Mouse (Mus musculus) heart, adult 2 months (tissue): ENCODE measurements around the gene Vwa3b. TPM values are rescaled to one million over a fixed set of nuclear protein-coding genes. Genes with fewer than 3 reads are reported as not detected.

Experiments used
- DNase-seq, 2 experiments: peaks; one replicate each; pipeline ENCODE4 v3.0.0; 2021
- H3K27ac ChIP-seq: fragments of 200-600 bp; 2 replicates; pipeline ENCODE4 v1.8.1; 2022
- H3K27me3 ChIP-seq: fragments of 200-500 bp; 2 replicates; pipeline ENCODE4 v1.6.1; 2012; ENCODE audit warnings: mild to moderate bottlenecking, low read length, inconsistent platforms, mixed read lengths; ENCODE audit not compliant: control insufficient read depth, insufficient read depth
- H3K36me3 ChIP-seq: fragments of 200-500 bp; 2 replicates; pipeline ENCODE4 v1.6.1; 2012; ENCODE audit warnings: low read length, inconsistent platforms; ENCODE audit not compliant: control insufficient read depth, insufficient read depth
- H3K4me1 ChIP-seq: fragments of 200-500 bp; 2 replicates; pipeline ENCODE4 v1.6.1; 2011; ENCODE audit warnings: low read length; ENCODE audit not compliant: control insufficient read depth, insufficient read depth
- H3K4me3 ChIP-seq: fragments of 200-600 bp; 2 replicates; pipeline ENCODE4 v1.8.1; 2022
- H3K79me2 ChIP-seq: fragments of 200-500 bp; replicated peaks from 2 replicates; pipeline ENCODE4 v1.6.1; 2012; ENCODE audit warnings: mild to moderate bottlenecking, inconsistent platforms, low read length, moderate library complexity, mixed read lengths; ENCODE audit not compliant: control insufficient read depth, insufficient read depth
- H3K9ac ChIP-seq: fragments of 200-500 bp; 2 replicates; pipeline ENCODE4 v1.6.1; 2012; ENCODE audit warnings: low read depth, mild to moderate bottlenecking, control low read depth, inconsistent platforms, low read length, mixed read lengths
- CTCF ChIP-seq: fragments of 200-600 bp; IDR thresholded peaks from 2 replicates; pipeline ENCODE4 v1.8.1; 2022; ENCODE audit warnings: antibody characterized with exemption, mild to moderate bottlenecking, moderate library complexity
- EP300 ChIP-seq: fragments of 200-500 bp; IDR thresholded peaks from 2 replicates; pipeline ENCODE4 v1.6.1; 2011; ENCODE audit warnings: low read depth, low read length, control low read depth; ENCODE audit not compliant: insufficient read depth
- POLR2A ChIP-seq: fragments of 200-500 bp; IDR thresholded peaks from 2 replicates; pipeline ENCODE4 v1.6.1; 2011; ENCODE audit warnings: mild to moderate bottlenecking, low read depth, low read length, control low read depth; ENCODE audit not compliant: insufficient read depth
- WGBS: fragments of 180-500 bp; shearing (Covaris S2); methylation state at CpG from one replicate; pipeline ENCODE4 v1.1.7; 2018; 5-methylcytosine and 5-hydroxymethylcytosine counted together
- intact Hi-C: fragments of 180-260 bp; cut with DNase I; formaldehyde crosslinking; loops from one replicate; pipeline ENCODE4 v1.15.1; 2025
- polyA plus RNA-seq: library from polyadenylated mRNA; depleted of rRNA; stranded (reverse); fragments of >200 nt; gene quantifications from 2 replicates; pipeline ENCODE4 v1.2.3, GENCODE M21; 2012
- total RNA-seq, 2 experiments: library from RNA; stranded (reverse); gene quantifications; 2 replicates each; pipeline ENCODE4 v1.2.3; 2021

Vwa3b gene
- total and polyA plus RNA-seq, 3 experiments, result 0.13 to 1.0 (median 0.43) TPM

DNA sequence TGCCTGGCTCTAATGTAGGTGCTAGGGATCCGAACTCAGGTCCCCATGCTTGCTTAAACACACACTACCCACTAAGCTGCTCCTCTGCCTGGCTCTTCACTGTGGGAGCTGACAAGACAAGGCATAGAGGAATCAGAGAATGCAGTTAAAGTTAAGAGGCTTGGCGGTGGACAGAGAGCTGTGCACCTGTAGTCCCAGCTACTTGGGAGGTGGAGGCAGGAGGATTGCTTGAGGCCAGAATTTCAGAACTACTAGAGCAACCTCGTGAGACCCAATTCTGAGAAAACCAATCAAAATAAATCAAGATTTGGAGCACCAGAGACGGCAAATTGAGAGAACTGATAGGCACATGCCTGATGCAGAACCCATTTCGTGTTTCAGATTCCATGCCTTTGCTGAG, 36.7 kb downstream of the Vwa3b start:
- TF ChIP-seq POLR2A, result no peak
- TF ChIP-seq EP300, result no peak
- TF ChIP-seq CTCF, result no peak
- Histone ChIP-seq H3K79me2 (no peaks in the 10 kb centered on the region), H3K4me3 (no peak overlapping the region), H3K4me1 (no peaks in the 10 kb centered on the region), H3K27ac (no peak overlapping the region), H3K36me3 (no peaks in the 10 kb centered on the region), H3K9ac (no peak overlapping the region), H3K27me3 (no peaks in the 10 kb centered on the region)
- WGBS, result 84% methylated on average over 5 of the region's 5 CpGs
- intact Hi-C loops, result no loop called here
- no peak for DNase-seq

DNA sequence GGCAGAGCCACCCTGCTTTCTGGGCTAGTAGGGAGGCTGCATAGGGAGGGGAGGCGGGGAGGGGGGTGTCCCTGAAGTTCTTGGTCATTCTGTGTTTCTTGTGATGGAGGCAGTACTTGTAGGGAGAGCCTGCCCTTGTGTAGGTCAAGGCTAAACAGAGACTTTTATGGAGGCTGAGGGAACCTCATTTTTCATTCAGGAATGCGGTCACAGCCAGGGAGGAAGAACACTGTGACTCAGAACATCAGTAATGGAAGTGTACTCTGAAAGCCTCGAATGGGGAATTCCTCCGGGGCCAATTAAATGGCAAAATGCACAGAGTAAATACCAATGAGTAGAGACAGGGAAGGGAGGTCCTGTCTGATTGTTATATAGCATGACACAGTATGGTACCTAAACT, 37.4 kb downstream of the Vwa3b start:
- no peak for TF ChIP-seq EP300
- TF ChIP-seq POLR2A, result no peak
- TF ChIP-seq CTCF, result no peak
- DNase-seq, result no peak
- H3K9ac ChIP-seq, result no peak overlapping the region
- H3K36me3 ChIP-seq, result no peaks in the 10 kb centered on the region
- no peak overlapping the region for H3K27ac ChIP-seq
- H3K4me1 ChIP-seq, result no peaks in the 10 kb centered on the region
- H3K27me3 ChIP-seq, result no peaks in the 10 kb centered on the region
- no peak overlapping the region for H3K4me3 ChIP-seq
- WGBS, result 67% methylated on average over 4 of the region's 4 CpGs
- no peaks in the 10 kb centered on the region for H3K79me2 ChIP-seq
- intact Hi-C loops, result no loop called here

GRCm38 (mm10) chr1:37065658-37066412, 39.4 kb downstream of the Vwa3b start:
- Histone ChIP-seq H3K4me3 (no peak overlapping the region), H3K27ac (no peak overlapping the region), H3K4me1 (no peaks in the 10 kb centered on the region), H3K9ac (no peak overlapping the region), H3K79me2 (no peaks in the 10 kb centered on the region), H3K27me3 (no peaks in the 10 kb centered on the region), H3K36me3 (no peaks in the 10 kb centered on the region)
- TF ChIP-seq EP300 (no peak), POLR2A (no peak), CTCF (no peak)
- intact Hi-C loops, result loop anchor here (5.0 kb wide), 1 partner anchor 459 kb away; no protein-coding TSS in a partner anchor
- no peak for DNase-seq
- 76% methylated on average over 11 of the region's 11 CpGs for WGBS

DNA sequence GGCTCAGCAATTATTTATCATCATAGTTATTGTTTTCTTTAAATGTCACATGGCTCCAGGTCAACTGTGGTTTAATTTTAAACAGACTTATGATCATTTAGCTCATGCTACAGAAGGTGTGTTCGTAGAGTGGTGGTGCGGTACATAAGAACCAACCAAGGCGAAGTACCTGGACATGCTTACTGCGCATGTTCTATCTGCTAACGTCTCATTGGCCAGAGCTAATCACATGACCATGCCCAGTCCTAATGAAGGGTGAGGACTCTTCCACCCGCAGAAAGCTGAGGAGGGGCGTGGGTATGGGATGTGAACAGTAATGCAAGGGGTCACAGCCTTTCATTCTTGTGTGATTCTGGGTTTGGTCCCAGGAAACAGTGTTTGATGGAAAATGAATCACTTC, 49.4 kb downstream of the Vwa3b start:
- Histone ChIP-seq H3K4me1 (peaks cover 2% of the 10 kb centered on the region; the same call in 1 of the 2 replicates), H3K36me3 (no peaks in the 10 kb centered on the region), H3K27ac (no peak overlapping the region), H3K27me3 (no peaks in the 10 kb centered on the region), H3K79me2 (no peaks in the 10 kb centered on the region), H3K4me3 (no peak overlapping the region), H3K9ac (no peak overlapping the region)
- WGBS, result 95% methylated on average over 7 of the region's 7 CpGs
- intact Hi-C loops, result no loop called here
- no peak for DNase-seq
- no peak for TF ChIP-seq CTCF
- TF ChIP-seq EP300, result no peak
- TF ChIP-seq POLR2A, result no peak

DNA sequence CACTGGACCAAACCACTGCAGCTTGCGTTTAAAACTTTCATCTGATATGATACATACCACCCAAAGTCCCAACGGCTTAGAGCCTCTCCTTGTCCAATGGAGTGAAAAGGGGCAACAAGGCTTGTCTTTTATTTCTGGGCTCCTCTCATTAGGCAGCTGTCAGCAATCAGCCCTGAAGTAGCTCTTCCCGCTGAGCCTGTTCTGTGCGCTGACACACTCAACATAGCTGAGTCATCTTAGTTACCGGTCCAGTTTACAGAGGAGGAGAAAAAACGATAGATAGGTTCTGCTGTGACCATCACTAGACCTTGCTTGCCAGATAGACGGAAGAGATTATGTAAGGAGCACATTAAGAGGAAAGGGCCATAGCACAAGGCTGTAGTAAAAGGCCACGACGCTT, 50.9 kb downstream of the Vwa3b start:
- Histone ChIP-seq H3K79me2 (no peaks in the 10 kb centered on the region), H3K4me1 (peaks cover 3% of the 10 kb centered on the region), H3K27ac (peak overlapping the region; percentile 92), H3K9ac (no peak overlapping the region), H3K4me3 (no peak overlapping the region), H3K36me3 (no peaks in the 10 kb centered on the region), H3K27me3 (no peaks in the 10 kb centered on the region)
- DNase-seq, result peak in 1 of 2 experiments; percentile 15
- intact Hi-C loops, result no loop called here
- TF ChIP-seq CTCF, result no peak
- no peak for TF ChIP-seq POLR2A
- TF ChIP-seq EP300, result no peak
- 47% methylated on average over 9 of the region's 9 CpGs for WGBS

DNA sequence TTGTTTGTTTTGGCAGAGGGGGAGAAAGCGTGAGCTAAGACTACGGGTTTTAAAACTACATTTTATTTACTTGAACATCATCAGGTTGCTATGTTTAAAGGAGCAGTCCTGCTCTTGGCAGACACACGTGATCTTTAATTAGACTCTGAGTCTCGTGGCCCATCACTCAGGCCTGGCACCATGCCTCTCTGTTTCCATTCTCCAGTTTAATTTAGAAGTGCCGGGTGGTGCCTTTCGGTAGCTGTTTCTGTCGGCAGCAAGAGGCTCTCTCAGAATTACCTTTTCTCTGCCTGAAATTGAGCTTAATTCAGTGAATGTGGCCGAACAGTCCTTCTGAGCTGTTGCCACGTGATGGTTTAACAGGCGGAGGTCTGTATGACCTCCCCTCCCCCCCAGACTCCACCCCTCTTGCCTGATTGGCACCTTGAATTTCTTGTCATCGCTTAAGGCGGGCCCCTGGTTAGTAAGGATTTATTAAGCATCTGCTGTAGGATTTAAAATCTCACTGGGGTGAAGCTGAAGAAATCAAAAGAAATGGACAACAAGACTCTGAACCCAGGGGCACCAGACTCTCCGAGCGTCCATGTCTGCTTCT, 51.7 kb downstream of the Vwa3b start:
- 45% methylated on average over 14 of the region's 14 CpGs for WGBS
- intact Hi-C loops, result no loop called here

More for the DNA sequence above, 51.7 kb downstream of the Vwa3b start:
- no peaks in the 10 kb centered on the region for H3K79me2 ChIP-seq
- H3K4me1 ChIP-seq, result peaks cover 3% of the 10 kb centered on the region
- peak overlapping the region; percentile 92 for H3K27ac ChIP-seq
- no peak overlapping the region for H3K4me3 ChIP-seq
- no peaks in the 10 kb centered on the region for H3K27me3 ChIP-seq
- H3K9ac ChIP-seq, result no peak overlapping the region
- peak; percentile 61 to 78 for DNase-seq
- TF ChIP-seq CTCF (no peak), POLR2A (peak; percentile 40; the same call in 1 of the 2 replicates), EP300 (0 out of 2 replicates have a peak, but pooled peaks have one; percentile 46)
- no peaks in the 10 kb centered on the region for H3K36me3 ChIP-seq
